Mouse (Mus musculus): ENCODE data around the gene Alpi.

Gene Alpi

DNA sequence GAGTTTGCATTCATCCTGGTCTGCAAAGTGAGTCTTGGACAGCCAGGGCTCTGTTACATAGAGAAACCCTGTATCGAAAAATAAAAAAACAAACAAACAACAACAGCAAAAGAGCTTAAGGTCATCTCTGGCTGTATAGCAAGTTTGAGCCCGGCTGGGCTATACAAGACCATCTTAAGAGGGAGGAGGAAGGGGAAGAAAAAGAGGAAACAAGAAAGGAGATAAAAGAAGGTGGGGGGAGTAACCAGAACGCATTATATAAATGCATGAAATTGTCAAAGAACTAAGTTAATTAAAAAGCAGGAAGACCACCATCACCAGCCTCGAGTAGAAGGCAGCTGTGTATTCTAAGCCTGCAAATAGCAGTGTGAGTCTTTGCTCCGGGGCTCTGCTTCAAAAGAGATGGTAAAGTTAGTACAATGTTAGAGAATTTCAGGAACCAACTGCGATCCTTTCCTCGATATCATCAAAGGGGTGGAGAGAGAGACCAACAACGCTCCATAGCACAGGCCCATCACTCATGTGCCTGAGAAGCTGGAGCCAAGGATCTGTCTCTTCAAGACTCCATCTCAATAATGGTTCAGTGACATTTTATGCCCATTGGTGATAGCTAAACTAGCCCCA, 42.3 kb downstream of the Alpi start:
- DNase-seq (ENCODE audit: extremely low spot score) = no peak

DNA sequence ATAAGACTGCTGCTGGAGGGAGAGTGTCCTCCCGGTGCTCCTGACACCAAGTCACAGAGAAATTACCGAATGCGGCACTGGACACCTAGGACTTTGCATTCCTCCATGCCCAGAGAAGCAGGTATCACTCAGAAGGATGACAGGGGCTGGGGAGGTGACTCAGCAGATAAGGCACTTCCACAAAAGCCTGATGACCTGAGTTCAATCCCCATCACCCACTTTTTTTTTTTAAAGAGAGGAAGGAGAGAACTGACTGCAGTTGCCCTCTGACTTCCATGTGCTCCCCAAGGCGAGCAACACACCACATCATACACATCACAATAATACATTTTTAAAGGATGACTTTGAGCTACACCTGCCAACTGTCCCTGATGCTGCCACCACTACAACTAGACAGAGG, 44.3 kb downstream of the Alpi start:
- DNase-seq (ENCODE audit: extremely low spot score) = no peak

DNA sequence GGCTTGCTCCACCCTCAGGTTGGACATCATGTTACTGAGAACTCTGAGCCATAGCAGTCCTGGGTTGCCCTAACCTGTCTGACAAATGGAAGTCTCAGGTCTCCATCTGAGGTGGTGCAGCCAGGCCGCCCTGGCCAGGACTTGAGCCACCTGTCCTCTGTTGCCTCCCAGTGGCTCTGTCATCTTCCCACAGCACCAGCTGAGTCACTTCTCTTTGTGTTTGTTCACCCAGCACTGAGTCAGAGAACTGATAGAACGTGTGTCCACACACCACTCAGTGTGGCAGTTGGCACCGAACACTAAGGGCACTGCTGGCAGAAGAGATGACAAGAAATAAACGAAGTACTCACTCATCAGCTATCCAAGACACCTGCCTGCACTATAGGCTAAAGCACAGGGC, 50.0 kb downstream of the Alpi start:
- no peak for DNase-seq (ENCODE audit: extremely low spot score)

DNA sequence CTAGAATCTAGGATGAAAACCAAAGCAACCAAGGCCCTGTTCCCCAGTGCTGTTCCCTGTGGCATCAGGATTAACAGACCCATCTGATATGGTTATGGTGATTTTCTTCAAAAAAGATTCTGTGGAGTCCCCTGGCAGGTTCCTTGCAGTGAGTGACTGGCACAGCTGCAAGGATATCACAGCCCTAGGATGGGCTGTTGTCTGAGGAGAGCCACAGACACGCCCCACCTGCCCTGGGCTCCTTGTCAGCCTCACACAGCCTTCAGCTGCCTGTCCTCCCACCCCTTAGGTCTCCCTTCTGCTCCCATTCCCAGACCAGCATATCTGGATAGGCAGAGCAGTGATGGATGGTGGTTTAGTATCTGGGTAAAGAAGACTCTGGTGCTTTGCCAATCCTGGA, 50.7 kb downstream of the Alpi start:
- DNase-seq (ENCODE audit: extremely low spot score) = no peak

DNA sequence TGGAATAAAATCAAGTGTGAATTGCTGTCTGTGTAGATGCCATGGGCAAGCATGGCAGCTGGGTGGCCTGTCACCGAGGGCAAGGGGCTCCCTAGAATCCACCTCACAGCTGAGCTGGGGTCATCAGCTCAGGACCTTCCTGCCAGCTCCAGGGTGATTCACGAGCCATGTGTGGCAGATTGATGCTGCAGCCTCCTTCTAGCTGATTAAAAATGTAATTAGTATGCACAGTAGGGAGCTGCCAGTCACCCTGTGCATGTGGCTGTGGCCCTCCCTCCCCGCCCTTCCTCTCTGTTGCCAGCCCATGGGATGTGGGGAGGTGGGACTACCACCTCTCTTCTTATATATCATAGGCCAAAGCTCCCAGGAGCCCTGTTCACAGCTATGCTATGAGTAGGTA, 51.3 kb downstream of the Alpi start:
- no peak for DNase-seq (ENCODE audit: extremely low spot score)
